Mouse (Mus musculus) MEL (cell line): Measurements from ENCODE around the gene Sp100. TPM values are rescaled to one million over a fixed set of nuclear protein-coding genes. Genes with fewer than 3 reads are reported as not detected.
"Not testable (repeated sequence)": the region's sequence is repeated elsewhere in the genome, so short reads cannot be mapped to it uniquely, and the experiment has no call there.

Experiments
- DNase-seq: peaks from one replicate; pipeline ENCODE4 v3.0.0; 2011; ENCODE audit warnings: low read depth, low spot score
- H3K27ac ChIP-seq: 2 replicates; pipeline ENCODE4 v1.5.1; 2012; ENCODE audit warnings: low read depth, mild to moderate bottlenecking, control low read depth, low read length, moderate library complexity; ENCODE audit not compliant: control insufficient read depth
- H3K27me3 ChIP-seq, 2 experiments: fragments of 150-350 bp in 1 of 2; sonication (generic) in 1 of 2; 2 replicates each; pipeline ENCODE4 v1.6.1; 2012; ENCODE audit warnings: low read length in 2 of 2, mild to moderate bottlenecking in 2 of 2, improper control_type of control experiment in 1 of 2, moderate library complexity in 1 of 2; ENCODE audit not compliant: insufficient read depth in 2 of 2, control insufficient read depth in 1 of 2
- H3K36me3 ChIP-seq, 2 experiments: 2 replicates each; pipeline ENCODE4 v1.6.1; 2012 to 2014; ENCODE audit warnings: low read length in 2 of 2, improper control_type of control experiment in 1 of 2, inconsistent platforms in 1 of 2, mild to moderate bottlenecking in 1 of 2; ENCODE audit not compliant: insufficient read depth in 2 of 2, control insufficient read depth in 1 of 2
- H3K4me1 ChIP-seq, 2 experiments: fragments of 150-350 bp in 1 of 2; sonication (generic) in 1 of 2; 2 replicates each; pipeline ENCODE4 v1.6.1; 2012; ENCODE audit warnings: low read length in 2 of 2, improper control_type of control experiment in 1 of 2, mild to moderate bottlenecking in 1 of 2; ENCODE audit not compliant: insufficient read depth in 2 of 2, control insufficient read depth in 1 of 2
- H3K4me3 ChIP-seq, 2 experiments: fragments of 150-350 bp in 1 of 2; sonication (generic) in 1 of 2; 2 replicates each; pipeline ENCODE4 v1.5.1; 2012; ENCODE audit warnings: low read depth in 2 of 2, low read length in 2 of 2, mild to moderate bottlenecking in 2 of 2, moderate library complexity in 2 of 2, control low read depth in 1 of 2, improper control_type of control experiment in 1 of 2; ENCODE audit not compliant: control insufficient read depth in 1 of 2, insufficient read depth in 1 of 2
- H3K79me2 ChIP-seq: 2 replicates; pipeline ENCODE4 v1.6.1; 2012; ENCODE audit warnings: mild to moderate bottlenecking, low read length, moderate library complexity; ENCODE audit not compliant: control insufficient read depth, poor library complexity, insufficient read depth
- H3K9ac ChIP-seq: 2 replicates; pipeline ENCODE4 v1.6.1; 2012; ENCODE audit warnings: low read depth, mild to moderate bottlenecking, control low read depth, low read length, moderate library complexity; ENCODE audit not compliant: control insufficient read depth, poor library complexity, severe bottlenecking
- H3K9me3 ChIP-seq: fragments of 150-350 bp; sonication (generic); replicated peaks from 2 replicates; pipeline ENCODE4 v1.6.1; 2012; ENCODE audit warnings: mild to moderate bottlenecking, low read length, improper control_type of control experiment, moderate library complexity; ENCODE audit not compliant: insufficient read depth
- BHLHE40 ChIP-seq: IDR thresholded peaks from 2 replicates; pipeline ENCODE4 v1.6.1; 2012; ENCODE audit warnings: low read depth, mild to moderate bottlenecking, inconsistent platforms, low read length, improper control_type of control experiment, borderline replicate concordance
- CHD1 ChIP-seq: IDR thresholded peaks from 2 replicates; pipeline ENCODE4 v1.6.1; 2012; ENCODE audit warnings: low read depth, mild to moderate bottlenecking, inconsistent platforms, low read length, improper control_type of control experiment
- CHD2 ChIP-seq: IDR thresholded peaks from 2 replicates; pipeline ENCODE4 v1.6.1; 2011; ENCODE audit warnings: low read length, improper control_type of control experiment
- CTCF ChIP-seq, 3 experiments: IDR thresholded peaks in 2 of 3; conservative IDR thresholded peaks in 1 of 3; 2 replicates each; pipeline ENCODE4 v1.5.1; 2011 to 2012; ENCODE audit warnings: low read length in 3 of 3, low read depth in 2 of 3, mild to moderate bottlenecking in 2 of 3, improper control_type of control experiment in 1 of 3, inconsistent platforms in 1 of 3, mixed read lengths in 1 of 3, moderate library complexity in 1 of 3; ENCODE audit not compliant: control insufficient read depth in 1 of 3, insufficient read depth in 1 of 3, poor library complexity in 1 of 3, severe bottlenecking in 1 of 3
- E2F4 ChIP-seq: IDR thresholded peaks from 2 replicates; pipeline ENCODE4 v1.6.1; 2011; ENCODE audit warnings: low read depth, low read length, improper control_type of control experiment, borderline replicate concordance
- ELF1 ChIP-seq: IDR thresholded peaks from 2 replicates; pipeline ENCODE4 v1.6.1; 2014; ENCODE audit warnings: low read depth, mild to moderate bottlenecking, inconsistent platforms, low read length, improper control_type of control experiment, moderate library complexity
- EP300 ChIP-seq, 2 experiments: IDR thresholded peaks; 2 replicates each; pipeline ENCODE4 v1.6.1; 2011; ENCODE audit warnings: improper control_type of control experiment in 2 of 2, low read length in 2 of 2, low read depth in 1 of 2, mild to moderate bottlenecking in 1 of 2
- HCFC1 ChIP-seq: IDR thresholded peaks from 2 replicates; pipeline ENCODE4 v1.6.1; 2012; ENCODE audit warnings: low read depth, mild to moderate bottlenecking, inconsistent platforms, low read length, improper control_type of control experiment, moderate library complexity
- JUND ChIP-seq: IDR thresholded peaks from 2 replicates; pipeline ENCODE4 v1.6.1; 2011; ENCODE audit warnings: low read depth, mild to moderate bottlenecking, improper control_type of control experiment, low read length
- MAFK ChIP-seq: IDR thresholded peaks from 2 replicates; pipeline ENCODE4 v1.6.1; 2011; ENCODE audit warnings: low read depth, mild to moderate bottlenecking, low read length, improper control_type of control experiment, borderline replicate concordance
- MXI1 ChIP-seq: IDR thresholded peaks from 2 replicates; pipeline ENCODE4 v1.6.1; 2011; ENCODE audit warnings: mild to moderate bottlenecking, low read depth, low read length, improper control_type of control experiment
- MYB ChIP-seq: IDR thresholded peaks from 2 replicates; pipeline ENCODE4 v1.6.1; 2011; ENCODE audit warnings: mild to moderate bottlenecking, low read depth, low read length, improper control_type of control experiment
- MYC ChIP-seq: IDR thresholded peaks from 2 replicates; pipeline ENCODE4 v1.6.1; 2011; ENCODE audit warnings: low read depth, mild to moderate bottlenecking, low read length, improper control_type of control experiment, moderate library complexity
- NRF1 ChIP-seq: IDR thresholded peaks from 2 replicates; pipeline ENCODE4 v1.6.1; 2014; ENCODE audit warnings: low read depth, mild to moderate bottlenecking, inconsistent platforms, low read length, improper control_type of control experiment, moderate library complexity; ENCODE audit not compliant: poor library complexity, insufficient read depth, severe bottlenecking
- POLR2A ChIP-seq, 2 experiments: IDR thresholded peaks; 2 replicates each; pipeline ENCODE4 v1.6.1; 2011 to 2012; ENCODE audit warnings: low read length in 2 of 2, mild to moderate bottlenecking in 2 of 2, control low read depth in 1 of 2, improper control_type of control experiment in 1 of 2, low read depth in 1 of 2, moderate library complexity in 1 of 2; ENCODE audit not compliant: control insufficient read depth in 1 of 2, insufficient read depth in 1 of 2, poor library complexity in 1 of 2
- POLR2AphosphoS2 ChIP-seq: IDR thresholded peaks from 2 replicates; pipeline ENCODE4 v1.6.1; 2011; ENCODE audit warnings: low read length, improper control_type of control experiment
- RCOR1 ChIP-seq: IDR thresholded peaks from 2 replicates; pipeline ENCODE4 v1.6.1; 2012; ENCODE audit warnings: low read depth, mild to moderate bottlenecking, inconsistent platforms, low read length, improper control_type of control experiment
- SIN3A ChIP-seq: IDR thresholded peaks from 2 replicates; pipeline ENCODE4 v1.6.1; 2012; ENCODE audit warnings: low read length, improper control_type of control experiment, inconsistent platforms
- TAL1 ChIP-seq: IDR thresholded peaks from 2 replicates; pipeline ENCODE4 v1.6.1; 2012; ENCODE audit warnings: mild to moderate bottlenecking, inconsistent platforms, low read length, moderate library complexity, mixed read lengths
- TBP ChIP-seq: IDR thresholded peaks from 2 replicates; pipeline ENCODE4 v1.8.0; 2011; ENCODE audit warnings: low read depth, low read length, improper control_type of control experiment
- TCF12 ChIP-seq: IDR thresholded peaks from 2 replicates; pipeline ENCODE4 v1.6.1; 2014; ENCODE audit warnings: low read depth, mild to moderate bottlenecking, inconsistent platforms, low read length, improper control_type of control experiment, moderate library complexity
- USF1 ChIP-seq: IDR thresholded peaks from 2 replicates; pipeline ENCODE4 v1.6.1; 2014; ENCODE audit warnings: low read depth, mild to moderate bottlenecking, inconsistent platforms, low read length, improper control_type of control experiment, moderate library complexity
- USF2 ChIP-seq, 2 experiments: IDR thresholded peaks; 2 replicates each; pipeline ENCODE4 v1.6.1; 2011 to 2012; ENCODE audit warnings: improper control_type of control experiment in 2 of 2, low read length in 2 of 2, borderline replicate concordance in 1 of 2, inconsistent platforms in 1 of 2, low read depth in 1 of 2, mild to moderate bottlenecking in 1 of 2; ENCODE audit not compliant: insufficient read depth in 1 of 2
- ZC3H11A ChIP-seq: IDR thresholded peaks from 2 replicates; pipeline ENCODE4 v1.6.1; 2012; ENCODE audit warnings: low read depth, mild to moderate bottlenecking, inconsistent platforms, low read length, improper control_type of control experiment
- ZKSCAN1 ChIP-seq: IDR thresholded peaks from 2 replicates; pipeline ENCODE4 v1.6.1; 2012; ENCODE audit warnings: low read depth, mild to moderate bottlenecking, inconsistent platforms, low read length, improper control_type of control experiment, moderate library complexity
- ZMIZ1 ChIP-seq: IDR thresholded peaks from 2 replicates; pipeline ENCODE4 v1.6.1; 2012; ENCODE audit warnings: low read depth, mild to moderate bottlenecking, inconsistent platforms, low read length, improper control_type of control experiment, moderate library complexity
- polyA plus RNA-seq, 2 experiments: library from polyadenylated mRNA; stranded (reverse) in 1 of 2; unstranded in 1 of 2; fragments of >175 nt in 1 of 2; fragments of >200 nt in 1 of 2; gene quantifications; 2 replicates each; pipeline versions ENCODE4 v1.2.1 to v1.2.4; 2012; ENCODE audit warnings: low replicate concordance in 2 of 2, low read depth in 1 of 2; ENCODE audit not compliant: insufficient read length in 2 of 2, insufficient read depth in 1 of 2, missing spikeins in 1 of 2
- total RNA-seq: library from RNA; depleted of rRNA; stranded (reverse); fragments of 300-350 nt; gene quantifications from 2 replicates; pipeline ENCODE4 v1.2.3, GENCODE M21; 2012

The Sp100 gene
- total and polyA plus RNA-seq, 3 experiments = 3.7 to 6.5 TPM; not detected in 1

- peak; percentile 33 for DNase-seq
- H3K79me2 ChIP-seq, H3K27me3 ChIP-seq, H3K36me3 ChIP-seq, H3K4me1 ChIP-seq, H3K27ac ChIP-seq, H3K9ac ChIP-seq, H3K9me3 ChIP-seq: not testable (repeated sequence)
- peak; percentile 30; the same call in 1 of the 2 replicates for TF ChIP-seq MXI1
- H3K4me3 ChIP-seq = peak overlapping the region; percentile 12 to 37; a peak in 3 of 4 replicates
These were observed 2.0 kb downstream of the Sp100 start for GRCm38 (mm10) chr1:85651770-85652275.

- DNase-seq, H3K9me3 ChIP-seq, H3K27ac ChIP-seq, H3K36me3 ChIP-seq, H3K9ac ChIP-seq, H3K27me3 ChIP-seq, H3K4me3 ChIP-seq, H3K79me2 ChIP-seq, H3K4me1 ChIP-seq: not testable (repeated sequence)
These were observed 7.4 kb downstream of the Sp100 start for GRCm38 (mm10) chr1:85657211-85657610.

GRCm38 (mm10) chr1:85664266-85664665, 14.5 kb downstream of the Sp100 start:
- Histone ChIP-seq H3K27ac (no peak overlapping the region), H3K27me3 (no peaks in the 10 kb centered on the region), H3K4me3 (no peak overlapping the region), H3K79me2 (no peaks in the 10 kb centered on the region), H3K4me1 (peaks cover 0 to 4% of the 10 kb centered on the region in 2 experiments; a peak in 2 of 4 replicates), H3K9ac (no peak overlapping the region), H3K36me3 (peaks cover 0 to 5% of the 10 kb centered on the region in 2 experiments; a peak in 2 of 4 replicates), H3K9me3 (no peaks in the 10 kb centered on the region; the same call in 1 of the 2 replicates)
- peak; percentile 12 for DNase-seq
- TF ChIP-seq TAL1 = peak; percentile 9; the same call in 1 of the 2 replicates
- TF ChIP-seq MYC = no peak
- no peak for TF ChIP-seq HCFC1
- no peak for TF ChIP-seq CTCF (IDR thresholded peaks at IDR 0.05 in 2 of 3, conservative IDR thresholded peaks at IDR 0.05 in 1 of 3; ENCODE audit: control insufficient read depth in 1 of 3, insufficient read depth in 1 of 3, low read depth in 2 of 3, low read length in 3 of 3, poor library complexity in 1 of 3, severe bottlenecking in 1 of 3)
- TF ChIP-seq RCOR1 = peak; percentile 88
- no peak for TF ChIP-seq CHD1
- peak; percentile 55 to 71; a peak in 2 of 4 replicates for TF ChIP-seq EP300 (IDR thresholded peaks at IDR 0.05; ENCODE audit: low read depth in 1 of 2, low read length in 2 of 2)
- 0 out of 2 replicates have a peak, but pooled peaks have one; percentile 15 for TF ChIP-seq BHLHE40
- TF ChIP-seq ZMIZ1 = no peak
- no peak for TF ChIP-seq TBP
- no peak for TF ChIP-seq ELF1
- no peak for TF ChIP-seq E2F4
- no peak for TF ChIP-seq POLR2AphosphoS2
- TF ChIP-seq MAFK = 0 out of 2 replicates have a peak, but pooled peaks have one; percentile 29
- no peak for TF ChIP-seq USF2 (IDR thresholded peaks at IDR 0.05; ENCODE audit: borderline replicate concordance in 1 of 2, insufficient read depth in 1 of 2, low read depth in 1 of 2, low read length in 2 of 2)
- no peak for TF ChIP-seq ZKSCAN1
- no peak for TF ChIP-seq NRF1
- no peak for TF ChIP-seq JUND
- TF ChIP-seq CHD2 = no peak
- TF ChIP-seq POLR2A (IDR thresholded peaks at IDR 0.05; ENCODE audit: control insufficient read depth in 1 of 2, insufficient read depth in 1 of 2, low read depth in 1 of 2, low read length in 2 of 2, poor library complexity in 1 of 2) = no peak
- peak; percentile 45; the same call in 1 of the 2 replicates for TF ChIP-seq SIN3A
- no peak for TF ChIP-seq ZC3H11A
- TF ChIP-seq TCF12 = peak; percentile 72
- no peak for TF ChIP-seq USF1
- TF ChIP-seq MYB = no peak
